Mouse (Mus musculus): Measurements from ENCODE around the gene Serpinb1a.

DNA sequence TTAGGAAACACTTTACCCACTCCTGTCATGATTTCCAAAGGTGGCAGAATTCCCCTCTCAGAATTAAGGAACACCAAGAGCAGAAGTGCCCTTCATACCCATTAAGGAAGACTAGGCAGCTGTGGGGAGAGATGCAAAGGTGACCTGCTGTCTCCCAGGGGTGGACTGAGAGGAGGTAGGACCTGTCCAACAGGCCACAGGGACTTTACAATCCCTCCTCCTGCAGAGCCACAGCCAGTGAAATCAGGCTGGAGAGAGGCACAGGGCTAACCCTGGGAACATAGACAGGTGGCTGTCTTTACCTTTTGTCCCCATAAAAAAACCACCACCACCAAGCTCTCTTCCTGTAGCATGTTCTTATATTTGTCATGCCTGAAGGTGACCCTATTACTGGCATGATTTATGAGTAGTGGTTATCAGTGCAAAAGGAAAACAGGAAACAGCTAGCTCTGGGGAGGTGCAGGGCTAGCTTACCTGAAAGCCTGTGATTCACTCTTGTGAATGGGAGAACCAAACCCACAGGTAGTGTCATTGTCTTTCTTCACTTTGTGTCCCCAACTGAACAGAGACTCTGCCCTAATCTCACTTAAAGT lies 1.4 kb downstream of the Serpinb1a start:
- no peak for TF ChIP-seq CTCF (IDR thresholded peaks at IDR 0.05; ENCODE audit: low read depth)
- no peak for TF ChIP-seq EP300 (IDR thresholded peaks at IDR 0.05; ENCODE audit: low read depth)

Measured in heart, postnatal 0 days (tissue).